Mouse (Mus musculus): ENCODE data around the gene Mettl7a2. TPM values are rescaled to one million over a fixed set of nuclear protein-coding genes. Genes with fewer than 3 reads are reported as not detected.

The Mettl7a2 gene
- polyA plus RNA-seq, 1 experiment from 2014 or later, result not detected

GRCm38 (mm10) chr15:100406088-100406487 is 53.1 kb downstream of the Mettl7a2 start:
- no peaks in the 10 kb centered on the region for H3K9me3 ChIP-seq
- no peak overlapping the region for H3K4me2 ChIP-seq
- no peak overlapping the region for H3K4me3 ChIP-seq
- H3K36me3 ChIP-seq, result peaks cover 95% of the 10 kb centered on the region
- no peaks in the 10 kb centered on the region for H3K27me3 ChIP-seq
- H3K9ac ChIP-seq, result no peak overlapping the region
- no peaks in the 10 kb centered on the region for H3K4me1 ChIP-seq (replicated peaks)
- no peak overlapping the region for H3K27ac ChIP-seq (replicated peaks)
- no peak for ATAC-seq (ENCODE audit: low read depth)
- 93% methylated on average over 5 of the region's 5 CpGs for WGBS

GRCm38 (mm10) chr15:100410918-100411672 is 58.1 kb downstream of the Mettl7a2 start:
- WGBS, result 64% methylated on average over 14 of the region's 14 CpGs
- Histone ChIP-seq H3K4me3 (no peak overlapping the region), H3K4me1 (replicated peaks) (peaks cover 4% of the 10 kb centered on the region; the same call in 1 of the 2 replicates), H3K9me3 (no peaks in the 10 kb centered on the region), H3K27me3 (no peaks in the 10 kb centered on the region), H3K9ac (no peak overlapping the region), H3K36me3 (peaks cover 55% of the 10 kb centered on the region), H3K27ac (replicated peaks) (no peak overlapping the region), H3K4me2 (no peak overlapping the region)
- ATAC-seq (ENCODE audit: low read depth), result no peak

Other genes starting within 250 kb of the Mettl7a2 start
- gene Atf1, start 125.4 kb upstream of the Mettl7a2 start, polyA plus RNA-seq (2015; fragmentation: Nextera tagmentation; extraction: Ambion mirVana), result 14.8 and 17.7 TPM in 2 replicates
- gene Tmprss12, start 72.4 kb upstream of the Mettl7a2 start, polyA plus RNA-seq (2015; fragmentation: Nextera tagmentation; extraction: Ambion mirVana), result not detected in 2 replicates
- 4.6 and 5.1 TPM in 2 replicates for gene Mettl7a1, start 49.1 kb upstream of the Mettl7a2 start, polyA plus RNA-seq (2015; fragmentation: Nextera tagmentation; extraction: Ambion mirVana)
- 1.9 and 2.0 TPM in 2 replicates for gene Mettl7a3, start 18.3 kb upstream of the Mettl7a2 start, polyA plus RNA-seq (2015; fragmentation: Nextera tagmentation; extraction: Ambion mirVana)
- gene Methig1, start 51 bp upstream of the Mettl7a2 start, polyA plus RNA-seq (2015; fragmentation: Nextera tagmentation; extraction: Ambion mirVana), result 2.3 and 2.6 TPM in 2 replicates
- 3.1 and 3.2 TPM in 2 replicates for gene Higd1c, start 11.3 kb downstream of the Mettl7a2 start, polyA plus RNA-seq (2015; fragmentation: Nextera tagmentation; extraction: Ambion mirVana)
- gene Gm5475, start 68.9 kb downstream of the Mettl7a2 start, polyA plus RNA-seq (2015; fragmentation: Nextera tagmentation; extraction: Ambion mirVana), result 0.10 TPM in 1 of 2 replicates, not detected in the other
- gene Slc11a2, start 71.9 kb downstream of the Mettl7a2 start, polyA plus RNA-seq (2015; fragmentation: Nextera tagmentation; extraction: Ambion mirVana), result 22.3 and 23.4 TPM in 2 replicates
- gene Letmd1, start 115.8 kb downstream of the Mettl7a2 start, polyA plus RNA-seq (2015; fragmentation: Nextera tagmentation; extraction: Ambion mirVana), result 54.0 and 57.9 TPM in 2 replicates
- 39.1 and 43.8 TPM in 2 replicates for gene Csrnp2, start 142.3 kb downstream of the Mettl7a2 start, polyA plus RNA-seq (2015; fragmentation: Nextera tagmentation; extraction: Ambion mirVana)
- 35.4 and 36.8 TPM in 2 replicates for gene Tfcp2, start 198.8 kb downstream of the Mettl7a2 start, polyA plus RNA-seq (2015; fragmentation: Nextera tagmentation; extraction: Ambion mirVana)
- 38.8 and 41.6 TPM in 2 replicates for gene Pou6f1, start 246.8 kb downstream of the Mettl7a2 start, polyA plus RNA-seq (2015; fragmentation: Nextera tagmentation; extraction: Ambion mirVana)

Measured in neural tube, embryonic 13.5 days (tissue).